Mouse (Mus musculus): ENCODE measurements around the gene Sh3bgrl. TPM values are rescaled to one million over a fixed set of nuclear protein-coding genes. Genes with fewer than 3 reads are reported as not detected.
"Not testable (repeated sequence)": the region's sequence is repeated elsewhere in the genome, so short reads cannot be mapped to it uniquely, and the experiment has no call there.

Gene Sh3bgrl
- 210 and 227 TPM in 2 replicates for polyA plus RNA-seq (2014; fragmentation: Nextera tagmentation; extraction: Ambion mirVana)

GRCm38 (mm10) chrX:109095245-109096242 is at the start of gene Sh3bgrl:
Gene Sh3bgrl (plus strand): TSS chrX:109095365.
- Histone ChIP-seq H3K9me3 (ENCODE audit: control insufficient read depth, low read length) (no peaks in the 10 kb centered on the region), H3K9ac (replicated peaks; ENCODE audit: low read depth, low read length) (peak within 1 kb of the TSS; percentile 69), H3K27me3 (ENCODE audit: control insufficient read depth, insufficient read depth, low read length) (no peaks in the 10 kb centered on the region), H3K27ac (ENCODE audit: low read depth, low read length) (peak within 1 kb of the TSS; percentile 89), H3K4me3 (ENCODE audit: low read depth, low read length) (peak within 1 kb of the TSS; percentile 44), H3K36me3 (ENCODE audit: control insufficient read depth, insufficient read depth, low read length) (no peaks in the 10 kb centered on the region), H3K4me1 (ENCODE audit: control insufficient read depth, insufficient read depth, low read length) (no peaks in the 10 kb centered on the region), H3K4me2 (ENCODE audit: low read depth, low read length) (peak within 1 kb of the TSS; percentile 50)
- peak; percentile 98 for ATAC-seq (ENCODE audit: low read depth)
- 14% methylated on average over 26 of the region's 26 CpGs for WGBS

GRCm38 (mm10) chrX:109047773-109048172 is 47.4 kb upstream of the Sh3bgrl start:
- Histone ChIP-seq H3K4me3 (ENCODE audit: low read depth, low read length) (no peak overlapping the region), H3K27ac (ENCODE audit: low read depth, low read length) (no peak overlapping the region), H3K36me3 (ENCODE audit: control insufficient read depth, insufficient read depth, low read length) (no peaks in the 10 kb centered on the region), H3K4me2 (ENCODE audit: low read depth, low read length) (no peak overlapping the region), H3K27me3 (ENCODE audit: control insufficient read depth, insufficient read depth, low read length) (no peaks in the 10 kb centered on the region), H3K9ac (replicated peaks; ENCODE audit: low read depth, low read length) (no peak overlapping the region), H3K4me1 (ENCODE audit: control insufficient read depth, insufficient read depth, low read length) (no peaks in the 10 kb centered on the region), H3K9me3 (ENCODE audit: control insufficient read depth, low read length) (no peaks in the 10 kb centered on the region)
- ATAC-seq (ENCODE audit: low read depth): no peak
- 74% methylated on average over 1 of the region's 1 CpGs for WGBS

- no peak overlapping the region for H3K9ac ChIP-seq (replicated peaks; ENCODE audit: low read depth, low read length)
- no peak overlapping the region for H3K4me3 ChIP-seq (ENCODE audit: low read depth, low read length)
- H3K4me2 ChIP-seq (ENCODE audit: low read depth, low read length): no peak overlapping the region
- H3K36me3 ChIP-seq (ENCODE audit: control insufficient read depth, insufficient read depth, low read length): no peaks in the 10 kb centered on the region
- H3K4me1 ChIP-seq (ENCODE audit: control insufficient read depth, insufficient read depth, low read length): no peaks in the 10 kb centered on the region
- ATAC-seq (ENCODE audit: low read depth): no peak
- WGBS: 90% methylated on average over 3 of the region's 3 CpGs
- H3K27me3 ChIP-seq (ENCODE audit: control insufficient read depth, insufficient read depth, low read length): no peaks in the 10 kb centered on the region
- H3K9me3 ChIP-seq (ENCODE audit: control insufficient read depth, low read length): no peaks in the 10 kb centered on the region
- H3K27ac ChIP-seq (ENCODE audit: low read depth, low read length): no peak overlapping the region
Observed at GRCm38 (mm10) chrX:109071719-109072118, 23.4 kb upstream of the Sh3bgrl start.

GRCm38 (mm10) chrX:109075716-109076115 is 19.4 kb upstream of the Sh3bgrl start:
- H3K27ac ChIP-seq (ENCODE audit: low read depth, low read length): no peak overlapping the region
- H3K9ac ChIP-seq (replicated peaks; ENCODE audit: low read depth, low read length): no peak overlapping the region
- H3K36me3 ChIP-seq (ENCODE audit: control insufficient read depth, insufficient read depth, low read length): no peaks in the 10 kb centered on the region
- H3K9me3 ChIP-seq (ENCODE audit: control insufficient read depth, low read length): no peaks in the 10 kb centered on the region
- H3K27me3 ChIP-seq (ENCODE audit: control insufficient read depth, insufficient read depth, low read length): no peaks in the 10 kb centered on the region
- ATAC-seq (ENCODE audit: low read depth): no peak
- 67% methylated on average over 1 of the region's 1 CpGs for WGBS
- H3K4me2 ChIP-seq (ENCODE audit: low read depth, low read length): no peak overlapping the region
- no peak overlapping the region for H3K4me3 ChIP-seq (ENCODE audit: low read depth, low read length)
- H3K4me1 ChIP-seq (ENCODE audit: control insufficient read depth, insufficient read depth, low read length): no peaks in the 10 kb centered on the region

GRCm38 (mm10) chrX:109076355-109076754 is 18.8 kb upstream of the Sh3bgrl start:
- Histone ChIP-seq H3K4me3 (ENCODE audit: low read depth, low read length) (no peak overlapping the region), H3K27me3 (ENCODE audit: control insufficient read depth, insufficient read depth, low read length) (no peaks in the 10 kb centered on the region), H3K4me2 (ENCODE audit: low read depth, low read length) (no peak overlapping the region), H3K36me3 (ENCODE audit: control insufficient read depth, insufficient read depth, low read length) (no peaks in the 10 kb centered on the region), H3K27ac (ENCODE audit: low read depth, low read length) (no peak overlapping the region), H3K9me3 (ENCODE audit: control insufficient read depth, low read length) (no peaks in the 10 kb centered on the region), H3K4me1 (ENCODE audit: control insufficient read depth, insufficient read depth, low read length) (no peaks in the 10 kb centered on the region), H3K9ac (replicated peaks; ENCODE audit: low read depth, low read length) (no peak overlapping the region)
- WGBS: 22% methylated on average over 3 of the region's 3 CpGs
- ATAC-seq (ENCODE audit: low read depth): no peak

GRCm38 (mm10) chrX:109079354-109079753 is 15.8 kb upstream of the Sh3bgrl start:
- 60% methylated on average over 3 of the region's 4 CpGs for WGBS
- ATAC-seq (ENCODE audit: low read depth); H3K27ac ChIP-seq (ENCODE audit: low read depth, low read length); H3K4me1 ChIP-seq (ENCODE audit: control insufficient read depth, insufficient read depth, low read length); H3K36me3 ChIP-seq (ENCODE audit: control insufficient read depth, insufficient read depth, low read length); H3K4me3 ChIP-seq (ENCODE audit: low read depth, low read length); H3K27me3 ChIP-seq (ENCODE audit: control insufficient read depth, insufficient read depth, low read length); H3K9ac ChIP-seq (replicated peaks; ENCODE audit: low read depth, low read length); H3K9me3 ChIP-seq (ENCODE audit: control insufficient read depth, low read length); H3K4me2 ChIP-seq (ENCODE audit: low read depth, low read length): not testable (repeated sequence)

GRCm38 (mm10) chrX:109087073-109087472 is 8.1 kb upstream of the Sh3bgrl start:
- Histone ChIP-seq H3K4me1 (ENCODE audit: control insufficient read depth, insufficient read depth, low read length) (no peaks in the 10 kb centered on the region), H3K9me3 (ENCODE audit: control insufficient read depth, low read length) (no peaks in the 10 kb centered on the region), H3K27ac (ENCODE audit: low read depth, low read length) (no peak overlapping the region), H3K36me3 (ENCODE audit: control insufficient read depth, insufficient read depth, low read length) (no peaks in the 10 kb centered on the region), H3K9ac (replicated peaks; ENCODE audit: low read depth, low read length) (no peak overlapping the region), H3K4me2 (ENCODE audit: low read depth, low read length) (no peak overlapping the region), H3K4me3 (ENCODE audit: low read depth, low read length) (no peak overlapping the region), H3K27me3 (ENCODE audit: control insufficient read depth, insufficient read depth, low read length) (no peaks in the 10 kb centered on the region)
- ATAC-seq (ENCODE audit: low read depth): no peak

GRCm38 (mm10) chrX:109094800-109095199 is 365 bp upstream of the Sh3bgrl start:
- ATAC-seq (ENCODE audit: low read depth): no peak

GRCm38 (mm10) chrX:109098511-109098910 is 3.3 kb downstream of the Sh3bgrl start:
- H3K36me3 ChIP-seq (ENCODE audit: control insufficient read depth, insufficient read depth, low read length): no peaks in the 10 kb centered on the region
- no peaks in the 10 kb centered on the region for H3K9me3 ChIP-seq (ENCODE audit: control insufficient read depth, low read length)
- H3K27ac ChIP-seq (ENCODE audit: low read depth, low read length): no peak overlapping the region
- H3K4me2 ChIP-seq (ENCODE audit: low read depth, low read length): no peak overlapping the region
- H3K9ac ChIP-seq (replicated peaks; ENCODE audit: low read depth, low read length): no peak overlapping the region
- 86% methylated on average over 1 of the region's 1 CpGs for WGBS
- H3K4me1 ChIP-seq (ENCODE audit: control insufficient read depth, insufficient read depth, low read length): no peaks in the 10 kb centered on the region
- no peak for ATAC-seq (ENCODE audit: low read depth)
- H3K4me3 ChIP-seq (ENCODE audit: low read depth, low read length): no peak overlapping the region
- H3K27me3 ChIP-seq (ENCODE audit: control insufficient read depth, insufficient read depth, low read length): no peaks in the 10 kb centered on the region

More at GRCm38 (mm10) chrX:109094800-109095199, 365 bp upstream of the Sh3bgrl start:
- Histone ChIP-seq H3K4me1 (ENCODE audit: control insufficient read depth, insufficient read depth, low read length) (no peaks in the 10 kb centered on the region), H3K4me2 (ENCODE audit: low read depth, low read length) (peak overlapping the region; percentile 50; the same call in 1 of the 2 replicates), H3K9ac (replicated peaks; ENCODE audit: low read depth, low read length) (peak overlapping the region; percentile 69), H3K9me3 (ENCODE audit: control insufficient read depth, low read length) (no peaks in the 10 kb centered on the region), H3K27ac (ENCODE audit: low read depth, low read length) (peak overlapping the region; percentile 89; the same call in 1 of the 2 replicates), H3K27me3 (ENCODE audit: control insufficient read depth, insufficient read depth, low read length) (no peaks in the 10 kb centered on the region), H3K36me3 (ENCODE audit: control insufficient read depth, insufficient read depth, low read length) (no peaks in the 10 kb centered on the region), H3K4me3 (ENCODE audit: low read depth, low read length) (peak overlapping the region; percentile 44)
- WGBS: 17% methylated on average over 4 of the region's 4 CpGs

All from neural tube, embryonic 14.5 days (tissue).